In the genomic region with DNA sequence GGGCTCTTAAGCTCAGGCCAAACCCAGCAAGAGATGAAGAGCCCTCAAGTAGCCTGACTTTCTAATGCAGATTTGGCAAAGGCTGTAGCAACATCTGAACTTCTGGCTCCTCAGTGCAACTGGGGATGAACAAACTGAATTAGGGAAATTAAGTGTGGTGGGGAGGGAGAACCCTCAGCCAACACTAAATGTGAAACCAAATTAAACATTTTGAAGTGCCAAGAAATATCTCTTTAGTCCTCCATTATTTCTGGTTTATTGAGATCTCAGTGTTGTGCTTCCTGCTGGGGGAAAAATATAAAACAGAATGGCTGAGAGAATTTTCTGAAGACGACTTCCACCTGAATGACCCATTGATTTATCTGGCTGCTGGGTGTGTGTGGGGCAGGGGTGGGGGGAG, we compare ENCODE assay signal across 15 mouse cellular contexts.
"Had no signal": no experiment of that assay in that cellular context is flagged by ENCODE, and none has a peak within 500 bp of the region (broad histone marks: within the 10 kb centered on the region; RNA-seq: fewer than 3 reads in every experiment).

No protein-coding gene starts in this region.

- H3K4me2 ChIP-seq: liver, embryonic 11.5 days; liver, embryonic 15.5 days; midbrain, embryonic 11.5 days; midbrain, embryonic 15.5 days had no signal

- H3K4me3 ChIP-seq: left cerebral cortex, adult 2 months; limb, embryonic 10.5 days; liver, embryonic 15.5 days; midbrain, embryonic 15.5 days had no signal

- ATAC-seq: lung, postnatal 0 days; midbrain, embryonic 15.5 days had no signal

- H3K9me3 ChIP-seq: limb, embryonic 10.5 days; liver, embryonic 15.5 days; midbrain, embryonic 15.5 days had no signal

- H3K27me3 ChIP-seq: liver, embryonic 15.5 days; midbrain, embryonic 15.5 days had no signal

- H3K9ac ChIP-seq: liver, embryonic 15.5 days; midbrain, embryonic 15.5 days had no signal

- H3K27ac ChIP-seq: kidney, postnatal 0 days; left cerebral cortex, adult 2 months; limb, embryonic 10.5 days; liver, embryonic 15.5 days; midbrain, embryonic 15.5 days had no signal

- DNase-seq: kidney, adult 9 months; kidney, postnatal 36 days; lung, adult 2 months; lung, postnatal 4 days; right cerebral cortex, adult 18-20 months; thymus, adult 18-20 months; thymus, postnatal 14 days had no signal

- H3K36me3 ChIP-seq: liver, embryonic 15.5 days; midbrain, embryonic 15.5 days had no signal

- H3K4me1 ChIP-seq: midbrain, embryonic 15.5 days had no signal
